Mouse (Mus musculus): ENCODE measurements around the gene Abraxas2.

DNA sequence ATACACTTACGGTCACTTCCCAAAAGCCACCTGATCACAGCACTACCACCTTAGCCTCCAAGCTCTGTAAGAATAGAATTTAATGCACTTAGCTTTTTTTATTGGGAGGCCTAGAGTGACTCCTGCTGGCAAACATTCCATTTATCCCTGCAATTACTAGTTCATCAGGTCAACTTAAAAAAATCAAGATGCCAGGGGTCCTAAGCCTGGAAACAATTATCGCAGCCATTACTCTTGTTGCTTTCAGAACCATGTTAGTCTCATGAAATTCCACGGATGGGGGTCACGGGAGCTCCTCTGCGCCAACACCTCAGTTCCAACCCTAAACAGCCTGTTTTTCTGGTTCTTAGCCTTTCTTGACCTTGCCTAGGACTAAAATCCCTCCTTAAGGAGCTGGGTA, 43.9 kb upstream of the Abraxas2 start:
- no peak for TF ChIP-seq POLR2A (IDR thresholded peaks at IDR 0.05; ENCODE audit: low read depth, low read length)
- no peak for TF ChIP-seq CTCF (IDR thresholded peaks at IDR 0.05; ENCODE audit: extremely low read depth, insufficient read depth, insufficient read length, insufficient replicate concordance)

Data from spleen, adult 2 months (tissue).